Mouse (Mus musculus) embryo, embryonic 10.5 days (tissue): ENCODE results near the gene Crispld2.

ENCODE experiments used
- DNase-seq: peaks from one replicate; pipeline ENCODE4 v3.0.0-alpha.2; 2015; ENCODE audit warnings: low spot score

Gene Crispld2

GRCm38 (mm10) chr8:120067936-120068668 is 75.9 kb downstream of the Crispld2 start:
- DNase-seq, result peak; percentile 27

DNA sequence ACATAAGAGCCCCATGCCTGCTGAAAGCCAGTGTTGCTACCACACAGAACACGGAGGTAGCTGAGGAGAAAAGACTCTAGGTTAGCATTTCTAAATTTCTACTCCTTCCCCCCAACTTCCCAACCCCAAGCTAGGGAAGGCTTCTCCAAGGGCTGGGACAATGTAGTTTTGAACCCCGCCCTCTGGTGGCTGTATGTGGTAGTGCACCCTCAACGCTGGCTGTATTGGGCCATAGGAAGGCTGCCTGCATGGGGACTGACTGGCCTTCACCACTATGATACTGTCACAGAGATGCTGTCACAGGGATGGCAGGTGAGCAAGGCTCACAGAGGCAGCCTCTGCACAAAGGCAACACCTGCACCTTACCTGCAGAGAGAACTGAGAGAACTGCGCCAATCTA is 79.4 kb downstream of the Crispld2 start:
- peak; percentile 91 for DNase-seq

- no peak for DNase-seq
Observed at GRCm38 (mm10) chr8:120072259-120072658, 80.0 kb downstream of the Crispld2 start.

- no peak for DNase-seq
Observed at GRCm38 (mm10) chr8:120072827-120073226, 80.6 kb downstream of the Crispld2 start.

DNA sequence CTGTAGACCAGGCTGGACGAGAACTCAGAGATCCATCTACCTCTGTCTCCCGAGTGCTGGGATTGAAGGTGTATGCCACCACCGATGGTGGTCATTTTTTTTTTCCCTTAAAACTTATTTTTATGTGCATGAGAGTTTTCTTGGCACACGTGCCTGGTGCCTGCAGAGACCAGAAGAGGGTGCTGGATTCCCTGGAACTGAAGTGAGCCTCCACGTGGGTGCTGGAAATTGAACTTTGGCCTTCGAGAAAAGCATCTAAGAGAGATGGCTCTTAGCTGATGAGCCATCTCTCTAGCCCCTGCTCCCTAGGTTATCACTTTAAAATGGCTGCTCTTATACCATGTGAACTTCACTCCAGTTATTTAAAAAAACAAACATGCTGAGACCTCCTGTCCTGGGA is 82.3 kb downstream of the Crispld2 start:
- DNase-seq, result no peak

GRCm38 (mm10) chr8:120075347-120075746 is 83.1 kb downstream of the Crispld2 start:
- no peak for DNase-seq

DNA sequence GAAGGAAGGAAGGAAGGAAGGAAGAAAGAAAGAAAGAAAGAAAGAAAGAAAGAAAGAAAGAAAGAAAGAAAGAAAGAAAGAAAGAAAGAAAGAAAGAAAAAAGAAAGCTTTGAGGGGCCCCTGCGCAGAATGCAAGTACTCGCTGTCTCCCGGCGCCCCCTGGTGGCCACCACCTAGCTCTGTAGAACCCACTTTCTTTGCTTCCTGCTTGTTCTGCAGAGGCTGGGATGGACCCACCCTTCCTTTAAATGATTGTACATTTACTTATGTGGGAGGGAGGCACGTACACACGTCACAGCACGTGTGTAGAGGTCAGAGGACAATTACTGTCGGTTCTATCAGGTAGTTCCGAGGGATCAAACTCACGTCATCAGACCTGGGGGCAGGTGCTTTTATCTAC is 85.8 kb downstream of the Crispld2 start:
- peak; percentile 81 for DNase-seq

- no peak for DNase-seq
Observed at GRCm38 (mm10) chr8:120079361-120079760, 87.1 kb downstream of the Crispld2 start.

DNA sequence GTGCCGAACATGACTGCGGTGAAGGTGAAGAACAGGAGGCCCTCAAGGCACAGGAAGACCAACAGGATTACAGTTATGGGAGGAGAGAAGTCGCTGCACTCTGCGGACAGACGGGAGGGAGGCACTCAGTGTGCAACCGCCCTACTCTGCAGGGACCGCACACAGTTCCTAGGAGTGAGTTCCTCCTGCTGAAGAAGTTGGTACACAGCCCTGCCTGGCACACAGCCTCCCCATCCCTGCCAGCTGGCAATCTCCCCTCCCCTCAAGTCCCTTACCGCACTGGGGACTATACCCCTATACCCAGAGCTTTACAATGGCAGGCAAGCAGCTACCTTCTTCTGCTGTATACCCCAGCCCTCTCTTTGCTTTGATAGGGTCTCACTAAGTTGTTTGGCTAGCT is 91.0 kb downstream of the Crispld2 start:
- no peak for DNase-seq

- DNase-seq, result no peak
Observed at GRCm38 (mm10) chr8:120084783-120085182, 92.5 kb downstream of the Crispld2 start.

GRCm38 (mm10) chr8:120089511-120089910 is 97.3 kb downstream of the Crispld2 start:
- DNase-seq, result no peak

DNA sequence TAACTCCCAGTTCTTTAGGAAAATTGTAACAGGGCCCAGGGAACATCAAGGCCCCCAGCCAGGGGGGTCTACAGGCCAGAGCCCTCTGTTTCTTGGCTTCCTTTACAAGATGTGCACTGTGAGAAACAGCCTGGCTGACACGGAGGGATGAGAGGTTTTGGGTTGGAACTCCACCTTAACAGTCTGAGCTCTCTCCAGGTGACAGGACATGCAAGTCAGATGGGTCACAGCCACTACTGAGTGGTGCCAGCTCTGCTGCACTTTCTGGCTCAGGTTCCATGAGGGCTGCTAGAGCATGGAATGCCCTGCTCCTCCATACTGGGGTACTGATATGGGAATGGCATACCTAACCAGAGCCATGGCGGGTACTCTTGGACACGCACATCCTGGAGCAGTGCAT is 98.8 kb downstream of the Crispld2 start:
- DNase-seq, result no peak

DNA sequence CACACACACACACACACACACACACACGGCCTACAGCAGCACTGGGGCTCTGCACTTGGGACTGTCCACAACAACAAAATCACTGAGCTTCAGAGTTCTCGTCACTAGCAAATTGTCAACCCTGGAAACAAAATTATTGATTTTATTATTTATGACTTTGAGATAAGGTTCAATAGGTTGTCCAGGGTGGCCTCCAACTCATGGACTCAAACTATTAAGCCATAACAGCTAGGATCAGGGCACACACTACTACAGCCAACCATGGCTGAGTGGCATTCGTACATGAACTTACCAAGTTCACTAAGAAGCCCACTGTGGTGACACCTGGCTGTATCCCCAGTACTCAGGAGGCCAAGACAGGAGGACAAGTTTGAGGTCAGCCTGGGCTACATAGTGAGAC is 100.9 kb downstream of the Crispld2 start:
- no peak for DNase-seq

DNA sequence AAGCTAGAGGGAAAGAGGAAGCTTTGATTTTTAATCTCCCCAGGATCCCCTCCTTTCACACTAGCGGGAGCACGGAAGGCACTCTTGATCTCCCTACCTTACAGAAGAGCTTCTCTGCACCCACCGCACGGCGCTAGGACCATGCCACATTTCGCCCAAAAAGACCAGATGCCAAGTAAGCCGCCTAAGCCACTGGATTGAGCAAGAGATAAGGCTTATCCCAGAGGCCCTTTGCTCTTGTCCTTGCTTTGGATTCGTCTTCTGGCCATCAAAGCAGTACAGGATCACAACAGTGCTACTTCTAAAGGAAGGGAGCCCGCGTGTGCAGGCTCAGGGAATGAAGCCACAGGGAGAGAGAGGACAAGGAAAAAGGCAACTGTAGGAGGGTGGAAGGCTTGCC is 102.6 kb downstream of the Crispld2 start:
- no peak for DNase-seq

DNA sequence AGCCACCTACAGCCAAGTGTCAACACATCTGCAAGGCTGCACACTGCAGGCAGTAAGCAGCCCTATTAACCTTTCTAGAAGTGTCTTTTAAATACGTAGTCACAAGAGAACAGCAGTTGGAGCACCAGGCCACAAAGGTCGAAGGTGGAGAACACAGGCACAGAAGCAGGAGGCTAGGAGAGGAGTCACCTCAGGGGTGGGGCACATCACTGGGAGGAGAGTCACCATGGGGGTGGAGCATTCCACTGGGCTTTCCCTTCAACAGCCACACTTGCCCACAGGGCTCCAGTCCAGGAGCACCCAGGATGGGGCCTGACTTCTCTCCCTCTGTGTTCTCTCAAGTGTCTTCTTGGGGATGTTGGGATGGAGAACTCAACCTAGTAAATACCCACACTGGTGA is 104.2 kb downstream of the Crispld2 start:
- no peak for DNase-seq

- no peak for DNase-seq
Observed at GRCm38 (mm10) chr8:120100388-120101067, 108.3 kb downstream of the Crispld2 start.

- peak; percentile 81 for DNase-seq
Observed at GRCm38 (mm10) chr8:120101068-120101972, 109.1 kb downstream of the Crispld2 start, which contains the start of gene Zdhhc7. Zdhhc7 (minus strand) TSS chr8:120101482.
